Mouse (Mus musculus) E14TG2a.4 (cell line): ENCODE measurements around the gene Rdh11.
A peak's percentile ranks its signal among the peaks of the same experiment; 100 is the strongest.

Source experiments
- CTCF ChIP-seq: conservative IDR thresholded peaks from 2 replicates; pipeline ENCODE4 v1.5.1; 2014; ENCODE audit warnings: low read length
- NANOG ChIP-seq: IDR thresholded peaks from 2 replicates; pipeline ENCODE4 v1.6.1; 2014; ENCODE audit warnings: borderline replicate concordance, low read length, mixed read lengths
- POU5F1 ChIP-seq: IDR thresholded peaks from 2 replicates; pipeline ENCODE4 v1.6.1; 2014; ENCODE audit warnings: low read length, borderline replicate concordance

GRCm38 (mm10) chr12:79193441-79193840 is 1.3 kb upstream of the Rdh11 start:
- TF ChIP-seq CTCF, result peak; percentile 75
- TF ChIP-seq NANOG, result no peak
- TF ChIP-seq POU5F1, result no peak
